Comparison of ENCODE assay signal across 18 mouse cellular contexts in the genomic region with DNA sequence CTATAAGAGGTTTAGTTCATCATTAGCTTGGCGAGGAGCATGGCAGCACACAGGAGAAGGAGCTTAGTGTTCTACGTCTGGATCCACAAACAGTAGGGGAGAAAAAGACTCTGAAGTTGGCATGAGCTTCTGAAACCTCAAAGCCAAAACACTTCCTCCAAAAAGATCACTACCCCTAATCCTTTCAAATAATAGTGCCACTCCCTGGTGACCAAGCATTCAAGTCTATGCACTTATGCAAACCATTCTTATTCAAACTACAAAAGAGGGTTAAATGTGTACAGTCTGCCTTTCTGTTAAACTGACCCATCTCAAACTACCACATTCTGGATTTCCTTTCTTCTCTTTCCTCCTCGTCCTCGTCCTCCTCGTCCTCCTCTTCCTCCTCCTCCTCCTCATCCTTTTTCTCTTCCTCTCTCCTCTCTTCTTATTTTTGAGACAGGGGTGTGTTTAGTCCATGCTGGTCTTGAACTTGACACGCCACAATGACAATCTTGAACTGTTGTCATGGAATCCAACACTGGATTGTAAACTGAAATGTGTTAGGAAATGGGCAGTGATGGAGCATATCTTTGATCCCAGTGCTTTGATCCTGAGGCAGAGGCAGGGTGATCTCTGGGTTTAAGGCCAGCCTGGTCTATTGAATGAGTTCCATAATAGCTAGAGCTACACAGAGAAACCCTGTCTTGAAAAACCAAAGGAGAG.
DNase-seq lines count a peak whose midpoint lies in the region; TF ChIP-seq lines count a peak whose summit lies in the region.
"Had no signal": no experiment of that assay in that cellular context is flagged by ENCODE, and none has a peak within 500 bp of the region (broad histone marks: within the 10 kb centered on the region; RNA-seq: fewer than 3 reads in every experiment).

No protein-coding gene starts in this region.

- peak; percentile 88 for DNase-seq in ES-CJ7 (ENCODE audit: low read depth, low spot score)
- peak; percentile 89 for DNase-seq in R1 (ENCODE audit: low read depth, low spot score)
- no peak for DNase-seq in heart, postnatal 10 days
- DNase-seq in layer of hippocampus, adult 2 months (ENCODE audit: low spot score in 2 of 2), result no peak
- no peak for DNase-seq in right cerebral cortex, postnatal 25 days
- DNase-seq: adrenal gland, adult 8-10 months; adrenal gland, postnatal 14 days; adrenal gland, postnatal 36 days; cerebellum, adult 11-12 months; cerebellum, adult 2 months; cerebellum, adult 9-10 months; cerebellum, postnatal 10 days; cerebellum, postnatal 25 days; forebrain, postnatal 0 days had no signal

- intact Hi-C loops in heart, postnatal 10 days (cut with DNase I), result loop anchor here (10.0 kb wide), 1 partner anchor 595 kb away; no protein-coding TSS in a partner anchor

- no peak for TF ChIP-seq CTCF in layer of hippocampus, adult 2 months (conservative IDR thresholded peaks at IDR 0.05)

- no peak overlapping the region for H3K27ac ChIP-seq in layer of hippocampus, adult 2 months
- H3K27ac ChIP-seq: embryonic facial prominence, embryonic 10.5 days; embryonic facial prominence, embryonic 12.5 days; forebrain, embryonic 13.5 days; forebrain, embryonic 15.5 days had no signal

- no peak overlapping the region for H3K4me3 ChIP-seq in layer of hippocampus, adult 2 months
- H3K4me3 ChIP-seq: embryonic facial prominence, embryonic 10.5 days; embryonic facial prominence, embryonic 12.5 days; forebrain, embryonic 13.5 days; forebrain, embryonic 15.5 days had no signal

Comparison
In these comparisons a context has a peak if more than half of its experiments do, and no peak if none do; other contexts are left out.
1. DNase-seq: peak in ES-CJ7 (single experiment) and R1 (single experiment); none in heart, postnatal 10 days (0 of 2), layer of hippocampus, adult 2 months (0 of 2) and right cerebral cortex, postnatal 25 days (single experiment).